Mouse (Mus musculus) liver, postnatal 0 days (tissue): ENCODE measurements around the gene Tmem19.

Source experiments
- CTCF ChIP-seq: sonication (generic); IDR thresholded peaks from 2 replicates; pipeline ENCODE4 v1.5.1; 2016; ENCODE audit warnings: antibody characterized with exemption, low read depth
- EP300 ChIP-seq: IDR thresholded peaks from 2 replicates; pipeline ENCODE4 v1.6.1; 2016; ENCODE audit warnings: antibody characterized with exemption, low read depth, mild to moderate bottlenecking

GRCm38 (mm10) chr10:115359066-115359465 is 3.2 kb downstream of the Tmem19 start:
- TF ChIP-seq CTCF = no peak; the same call in 1 of the 2 replicates
- no peak for TF ChIP-seq EP300
